Mouse (Mus musculus): ENCODE data around the gene Tcf7l1. TPM values are rescaled to one million over a fixed set of nuclear protein-coding genes. Genes with fewer than 3 reads are reported as not detected.

Tcf7l1 gene
- total RNA-seq, 2 experiments from 2014 or later = 6.0 TPM

- DNase-seq (ENCODE audit: low spot score in 2 of 2) = no peak
These were observed 115.3 kb downstream of the Tcf7l1 start for GRCm38 (mm10) chr6:72673751-72674150.

- DNase-seq (ENCODE audit: low spot score in 2 of 2) = no peak
These were observed 117.9 kb downstream of the Tcf7l1 start for GRCm38 (mm10) chr6:72671129-72671528.

GRCm38 (mm10) chr6:72667021-72667420, 122.0 kb downstream of the Tcf7l1 start:
- DNase-seq (ENCODE audit: low spot score in 2 of 2) = peak; percentile 83 to 85

- no peak for DNase-seq (ENCODE audit: low spot score in 2 of 2)
These were observed 124.8 kb downstream of the Tcf7l1 start for GRCm38 (mm10) chr6:72664290-72664689.

- no peak for DNase-seq (ENCODE audit: low spot score in 2 of 2)
These were observed 126.1 kb downstream of the Tcf7l1 start for GRCm38 (mm10) chr6:72663000-72663399.

- no peak for DNase-seq (ENCODE audit: low spot score in 2 of 2)
These were observed 128.7 kb downstream of the Tcf7l1 start for GRCm38 (mm10) chr6:72660391-72660720.

- DNase-seq (ENCODE audit: low spot score in 2 of 2) = no peak
These were observed 129.2 kb downstream of the Tcf7l1 start for GRCm38 (mm10) chr6:72659717-72660390.

- DNase-seq (ENCODE audit: low spot score in 2 of 2) = no peak
These were observed 131.0 kb downstream of the Tcf7l1 start for GRCm38 (mm10) chr6:72658006-72658405.

- DNase-seq (ENCODE audit: low spot score in 2 of 2) = no peak
These were observed 133.0 kb downstream of the Tcf7l1 start for GRCm38 (mm10) chr6:72656053-72656442.

- no peak for DNase-seq (ENCODE audit: low spot score in 2 of 2)
These were observed 133.6 kb downstream of the Tcf7l1 start for GRCm38 (mm10) chr6:72655309-72656052.

GRCm38 (mm10) chr6:72654355-72654754, 134.7 kb downstream of the Tcf7l1 start:
- DNase-seq (ENCODE audit: low spot score in 2 of 2) = no peak

GRCm38 (mm10) chr6:72653419-72653818, 135.6 kb downstream of the Tcf7l1 start:
- no peak for DNase-seq (ENCODE audit: low spot score in 2 of 2)

- DNase-seq (ENCODE audit: low spot score in 2 of 2) = peak in 1 of 2 experiments; percentile 43
These were observed 138.7 kb downstream of the Tcf7l1 start for GRCm38 (mm10) chr6:72650338-72650851.

GRCm38 (mm10) chr6:72648002-72648595, 141.0 kb downstream of the Tcf7l1 start:
- DNase-seq (ENCODE audit: low spot score in 2 of 2) = no peak

- peak; percentile 77 to 85 for DNase-seq (ENCODE audit: low spot score in 2 of 2)
These were observed 141.7 kb downstream of the Tcf7l1 start for GRCm38 (mm10) chr6:72647383-72647820.

- no peak for DNase-seq (ENCODE audit: low spot score in 2 of 2)
These were observed 143.7 kb downstream of the Tcf7l1 start for GRCm38 (mm10) chr6:72645364-72645763.

- no peak for DNase-seq (ENCODE audit: low spot score in 2 of 2)
These were observed 144.5 kb downstream of the Tcf7l1 start for GRCm38 (mm10) chr6:72644576-72644975.

GRCm38 (mm10) chr6:72641218-72641954, 147.7 kb downstream of the Tcf7l1 start:
- DNase-seq (ENCODE audit: low spot score in 2 of 2) = no peak

GRCm38 (mm10) chr6:72636940-72637339, 152.1 kb downstream of the Tcf7l1 start:
- DNase-seq (ENCODE audit: low spot score in 2 of 2) = no peak

- DNase-seq (ENCODE audit: low spot score in 2 of 2) = peak; percentile 47 to 60
These were observed 153.2 kb downstream of the Tcf7l1 start for GRCm38 (mm10) chr6:72635760-72636431.

- no peak for DNase-seq (ENCODE audit: low spot score in 2 of 2)
These were observed 154.7 kb downstream of the Tcf7l1 start for GRCm38 (mm10) chr6:72634311-72634710.

All from layer of hippocampus, postnatal 10 days (tissue).